Mouse (Mus musculus) intestine, embryonic 14.5 days (tissue): ENCODE results near the gene Atp8a2. TPM values are rescaled to one million over a fixed set of nuclear protein-coding genes. Genes with fewer than 3 reads are reported as not detected.

Experiments
- ATAC-seq: fragments of 200-750 bp; cut with Nextera tagmentation; replicated peaks from 2 replicates; pipeline ENCODE4 v1.8.0; 2017; ENCODE audit warnings: low read depth, moderate number of reproducible peaks, moderate TSS enrichment, moderate library complexity; ENCODE audit not compliant: low FRiP score, low TSS enrichment
- DNase-seq: peaks from one replicate; pipeline ENCODE4 v3.0.0-alpha.2; 2018; ENCODE audit warnings: low spot score
- H3K27ac ChIP-seq: fragments of 300-500 bp; sonication (generic); 2 replicates; pipeline ENCODE4 v1.5.1; 2014; ENCODE audit warnings: low read depth, mild to moderate bottlenecking, control low read depth
- H3K27me3 ChIP-seq: fragments of 300-500 bp; sonication (generic); replicated peaks from 2 replicates; pipeline ENCODE4 v1.6.1; 2014; ENCODE audit warnings: low read length, control low read depth; ENCODE audit not compliant: control insufficient read depth, insufficient read depth
- H3K36me3 ChIP-seq: fragments of 300-500 bp; sonication (generic); 2 replicates; pipeline ENCODE4 v1.6.1; 2014; ENCODE audit warnings: low read length, control low read depth; ENCODE audit not compliant: control insufficient read depth, insufficient read depth
- H3K4me1 ChIP-seq: fragments of 300-500 bp; sonication (generic); replicated peaks from 2 replicates; pipeline ENCODE4 v1.6.1; 2014; ENCODE audit warnings: low read length, control low read depth, mixed read lengths; ENCODE audit not compliant: control insufficient read depth, insufficient read depth
- H3K4me2 ChIP-seq: fragments of 300-500 bp; sonication (generic); 2 replicates; pipeline ENCODE4 v1.6.1; 2014; ENCODE audit warnings: low read length
- H3K4me3 ChIP-seq: fragments of 300-500 bp; sonication (generic); 2 replicates; pipeline ENCODE4 v1.5.1; 2014; ENCODE audit warnings: low read depth, low read length, control low read depth, mixed read lengths
- H3K9ac ChIP-seq: fragments of 300-500 bp; sonication (generic); 2 replicates; pipeline ENCODE4 v1.6.1; 2014; ENCODE audit warnings: mild to moderate bottlenecking, low read length
- H3K9me3 ChIP-seq: fragments of 300-500 bp; sonication (generic); 2 replicates; pipeline ENCODE4 v1.6.1; 2016; ENCODE audit warnings: low read length, control low read depth; ENCODE audit not compliant: control insufficient read depth
- WGBS: fragments of 180-500 bp; shearing (Covaris S2); extraction: QIAGEN DNeasy Blood & Tissue Kit; methylation state at CpG from one replicate; pipeline ENCODE4 v1.1.7; 2014; 5-methylcytosine and 5-hydroxymethylcytosine counted together
- polyA plus RNA-seq: library from polyadenylated mRNA; unstranded; fragments of >200 nt; fragmentation: Nextera tagmentation; extraction: Ambion mirVana; gene quantifications from 2 replicates; pipeline ENCODE4 v1.2.1, GENCODE M21; 2014

Gene Atp8a2
- polyA plus RNA-seq, 1 experiment from 2014 or later = 9.0 TPM

- 80% methylated on average over 5 of the region's 5 CpGs for WGBS
- no peak for DNase-seq
- H3K9me3 ChIP-seq = 0 out of 2 replicates have a peak, but pooled peaks cover 3% of the 10 kb centered on the region
These were observed 980 bp downstream of the Atp8a2 start for GRCm38 (mm10) chr14:60195999-60196398.

GRCm38 (mm10) chr14:60194606-60195005, 2.4 kb downstream of the Atp8a2 start:
- no peak for DNase-seq
- H3K27ac ChIP-seq = no peak overlapping the region
- H3K9ac ChIP-seq = no peak overlapping the region
- no peak overlapping the region for H3K4me3 ChIP-seq
- no peaks in the 10 kb centered on the region for H3K27me3 ChIP-seq
- H3K4me2 ChIP-seq = no peak overlapping the region
- 0 out of 2 replicates have a peak, but pooled peaks cover 3% of the 10 kb centered on the region for H3K9me3 ChIP-seq
- no peaks in the 10 kb centered on the region for H3K4me1 ChIP-seq
- no peak for ATAC-seq
- 89% methylated on average over 1 of the region's 1 CpGs for WGBS
- H3K36me3 ChIP-seq = no peaks in the 10 kb centered on the region

More at GRCm38 (mm10) chr14:60195999-60196398, 980 bp downstream of the Atp8a2 start:
- H3K27ac ChIP-seq = no peak overlapping the region
- H3K36me3 ChIP-seq = no peaks in the 10 kb centered on the region
- no peak overlapping the region for H3K4me2 ChIP-seq
- no peaks in the 10 kb centered on the region for H3K4me1 ChIP-seq
- no peak overlapping the region for H3K4me3 ChIP-seq
- H3K9ac ChIP-seq = no peak overlapping the region
- no peaks in the 10 kb centered on the region for H3K27me3 ChIP-seq
- ATAC-seq = no peak

- no peaks in the 10 kb centered on the region for H3K4me1 ChIP-seq
- no peak overlapping the region for H3K27ac ChIP-seq
- WGBS = 86% methylated on average over 5 of the region's 5 CpGs
- ATAC-seq (no peak), DNase-seq (no peak)
- H3K4me3 ChIP-seq = no peak overlapping the region
- no peak overlapping the region for H3K4me2 ChIP-seq
- no peak overlapping the region for H3K9ac ChIP-seq
- 0 out of 2 replicates have a peak, but pooled peaks cover 3% of the 10 kb centered on the region for H3K9me3 ChIP-seq
- no peaks in the 10 kb centered on the region for H3K27me3 ChIP-seq
- no peaks in the 10 kb centered on the region for H3K36me3 ChIP-seq
These were observed 7.2 kb downstream of the Atp8a2 start for GRCm38 (mm10) chr14:60189771-60190170.

- ATAC-seq = no peak
- Histone ChIP-seq H3K9me3 (0 out of 2 replicates have a peak, but pooled peaks cover 3% of the 10 kb centered on the region), H3K4me2 (no peak overlapping the region), H3K27ac (no peak overlapping the region), H3K36me3 (no peaks in the 10 kb centered on the region), H3K4me3 (no peak overlapping the region), H3K9ac (no peak overlapping the region), H3K27me3 (no peaks in the 10 kb centered on the region), H3K4me1 (no peaks in the 10 kb centered on the region)
- 82% methylated on average over 5 of the region's 5 CpGs for WGBS
- no peak for DNase-seq
These were observed 8.7 kb downstream of the Atp8a2 start for GRCm38 (mm10) chr14:60188201-60188825.

- Histone ChIP-seq H3K27me3 (peaks cover 4% of the 10 kb centered on the region), H3K9ac (no peak overlapping the region), H3K4me1 (peaks cover 5% of the 10 kb centered on the region), H3K9me3 (no peaks in the 10 kb centered on the region), H3K27ac (no peak overlapping the region), H3K36me3 (no peaks in the 10 kb centered on the region), H3K4me2 (no peak overlapping the region), H3K4me3 (no peak overlapping the region)
- ATAC-seq (no peak), DNase-seq (no peak)
- 94% methylated on average over 2 of the region's 2 CpGs for WGBS
These were observed 15.7 kb downstream of the Atp8a2 start for GRCm38 (mm10) chr14:60181306-60181705.

- peak overlapping the region; percentile 62 for H3K27ac ChIP-seq
- peak overlapping the region; percentile 69 for H3K9ac ChIP-seq
- H3K4me1 ChIP-seq = peaks cover 6% of the 10 kb centered on the region
- peak overlapping the region; percentile 98 for H3K4me2 ChIP-seq
- no peaks in the 10 kb centered on the region for H3K36me3 ChIP-seq
- ATAC-seq (peak; percentile 81), DNase-seq (no peak)
- WGBS = 48% methylated on average over 2 of the region's 2 CpGs
- H3K9me3 ChIP-seq = no peaks in the 10 kb centered on the region
- H3K4me3 ChIP-seq = peak overlapping the region; percentile 62
- peaks cover 11% of the 10 kb centered on the region for H3K27me3 ChIP-seq
These were observed 18.4 kb downstream of the Atp8a2 start for GRCm38 (mm10) chr14:60178571-60178955.

GRCm38 (mm10) chr14:60177614-60178570, 19.1 kb downstream of the Atp8a2 start:
- H3K4me2 ChIP-seq = peak overlapping the region; percentile 98
- peak overlapping the region; percentile 69 for H3K9ac ChIP-seq
- H3K27me3 ChIP-seq = peaks cover 11% of the 10 kb centered on the region
- DNase-seq (peak; percentile 69), ATAC-seq (peak; percentile 47)
- no peaks in the 10 kb centered on the region for H3K9me3 ChIP-seq
- peak overlapping the region; percentile 62 for H3K4me3 ChIP-seq
- H3K4me1 ChIP-seq = peaks cover 6% of the 10 kb centered on the region
- H3K27ac ChIP-seq = peak overlapping the region; percentile 62
- no peaks in the 10 kb centered on the region for H3K36me3 ChIP-seq
- 16% methylated on average over 35 of the region's 37 CpGs for WGBS

- ATAC-seq = peak; percentile 70
- Histone ChIP-seq H3K36me3 (no peaks in the 10 kb centered on the region), H3K4me2 (peak overlapping the region; percentile 98), H3K9ac (peak overlapping the region; percentile 69), H3K27me3 (peaks cover 11% of the 10 kb centered on the region), H3K27ac (peak overlapping the region; percentile 62), H3K4me3 (peak overlapping the region; percentile 62), H3K4me1 (peaks cover 6% of the 10 kb centered on the region), H3K9me3 (no peaks in the 10 kb centered on the region)
- peak; percentile 80 for DNase-seq
- under 1% methylated on average over 78 of the region's 84 CpGs for WGBS
These were observed 19.9 kb downstream of the Atp8a2 start for GRCm38 (mm10) chr14:60176891-60177613.
